Mouse (Mus musculus) layer of hippocampus, adult 11-12 months (tissue): ENCODE measurements at regions not wholly inside any gene's neighbourhood (a gene's known extent, or its start where the extent isn't known, plus 50 kb on each side); places are given as distances from the start of the nearest gene placed in this dataset.

Experiments used
- DNase-seq: peaks from one replicate; pipeline ENCODE4 v3.0.0; 2022; ENCODE audit warnings: low spot score

GRCm38 (mm10) chr7:79517581-79518337, 51.6 kb upstream of the Polg start:
- DNase-seq = no peak

GRCm38 (mm10) chr7:79516287-79516686, 50.1 kb upstream of the Polg start:
- no peak for DNase-seq
